Mouse (Mus musculus): ENCODE results near the gene Mansc4. TPM values are rescaled to one million over a fixed set of nuclear protein-coding genes. Genes with fewer than 3 reads are reported as not detected.

The Mansc4 gene
- polyA plus RNA-seq, 1 experiment from 2014 or later = 2.0 TPM

- Histone ChIP-seq H3K9me3 (no peaks in the 10 kb centered on the region), H3K4me1 (replicated peaks) (no peaks in the 10 kb centered on the region), H3K4me3 (replicated peaks) (no peak overlapping the region), H3K27me3 (replicated peaks) (no peaks in the 10 kb centered on the region), H3K36me3 (peaks cover 10% of the 10 kb centered on the region), H3K9ac (no peak overlapping the region), H3K27ac (no peak overlapping the region), H3K4me2 (replicated peaks) (no peak overlapping the region)
- ATAC-seq = no peak
- 79% methylated on average over 6 of the region's 6 CpGs for WGBS
These were observed 21.9 kb downstream of the Mansc4 start for GRCm38 (mm10) chr6:147064944-147065261.

GRCm38 (mm10) chr6:147064226-147064943, 22.4 kb downstream of the Mansc4 start:
- WGBS = 78% methylated on average over 10 of the region's 10 CpGs
- ATAC-seq = peak; percentile 72
- H3K36me3 ChIP-seq = peaks cover 10% of the 10 kb centered on the region
- no peak overlapping the region for H3K27ac ChIP-seq
- H3K27me3 ChIP-seq (replicated peaks) = no peaks in the 10 kb centered on the region
- H3K9me3 ChIP-seq = no peaks in the 10 kb centered on the region
- H3K4me2 ChIP-seq (replicated peaks) = no peak overlapping the region
- H3K4me3 ChIP-seq (replicated peaks) = no peak overlapping the region
- no peak overlapping the region for H3K9ac ChIP-seq
- H3K4me1 ChIP-seq (replicated peaks) = no peaks in the 10 kb centered on the region

DNA sequence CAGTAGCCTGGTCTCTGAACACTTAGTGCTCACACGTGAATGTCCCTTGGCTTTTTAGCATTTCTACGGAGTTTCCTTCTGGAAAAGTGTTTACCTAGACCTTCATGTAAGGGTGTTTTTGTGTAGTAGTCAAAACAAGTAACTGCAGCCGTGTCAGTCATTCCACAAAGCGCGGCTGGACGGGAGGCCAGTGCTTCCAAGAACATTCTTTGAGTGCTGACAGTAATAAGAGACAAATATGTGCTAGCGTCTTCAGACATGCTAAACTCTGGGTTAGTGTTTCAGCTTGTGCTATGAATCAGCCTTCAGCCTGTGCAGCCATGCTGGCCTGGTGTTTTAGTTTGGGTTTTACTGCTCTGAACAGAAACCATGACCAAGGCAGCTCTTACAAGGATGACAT, 24.1 kb downstream of the Mansc4 start:
- no peak for ATAC-seq
- Histone ChIP-seq H3K27me3 (replicated peaks) (no peaks in the 10 kb centered on the region), H3K9me3 (no peaks in the 10 kb centered on the region), H3K36me3 (peaks cover 14% of the 10 kb centered on the region), H3K4me1 (replicated peaks) (no peaks in the 10 kb centered on the region), H3K9ac (no peak overlapping the region), H3K27ac (no peak overlapping the region), H3K4me2 (replicated peaks) (no peak overlapping the region), H3K4me3 (replicated peaks) (no peak overlapping the region)
- 84% methylated on average over 7 of the region's 7 CpGs for WGBS

DNA sequence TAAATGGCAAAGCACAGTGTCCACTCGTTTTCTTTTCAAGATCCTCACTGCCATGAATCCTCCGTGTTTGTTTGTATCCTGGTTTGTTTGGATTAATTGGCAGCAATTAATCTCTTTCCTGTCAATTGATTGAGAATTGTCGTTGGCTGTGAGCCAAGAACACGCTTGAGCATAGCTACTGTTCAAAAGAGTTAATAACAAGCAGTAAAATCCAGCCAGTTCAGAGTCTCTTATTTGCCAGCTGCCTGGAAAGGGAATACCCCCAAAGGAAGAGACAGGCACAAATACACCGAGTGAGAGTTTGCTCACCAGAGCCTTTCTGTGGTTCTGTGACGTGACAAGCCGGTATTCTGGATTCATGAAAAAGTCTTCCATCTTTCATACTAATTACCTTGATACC, 24.8 kb downstream of the Mansc4 start:
- 67% methylated on average over 7 of the region's 7 CpGs for WGBS
- no peak overlapping the region for H3K4me2 ChIP-seq (replicated peaks)
- H3K9ac ChIP-seq = no peak overlapping the region
- no peak for ATAC-seq
- H3K36me3 ChIP-seq = peaks cover 14% of the 10 kb centered on the region
- H3K4me1 ChIP-seq (replicated peaks) = no peaks in the 10 kb centered on the region
- no peaks in the 10 kb centered on the region for H3K27me3 ChIP-seq (replicated peaks)
- no peaks in the 10 kb centered on the region for H3K9me3 ChIP-seq
- no peak overlapping the region for H3K4me3 ChIP-seq (replicated peaks)
- no peak overlapping the region for H3K27ac ChIP-seq

DNA sequence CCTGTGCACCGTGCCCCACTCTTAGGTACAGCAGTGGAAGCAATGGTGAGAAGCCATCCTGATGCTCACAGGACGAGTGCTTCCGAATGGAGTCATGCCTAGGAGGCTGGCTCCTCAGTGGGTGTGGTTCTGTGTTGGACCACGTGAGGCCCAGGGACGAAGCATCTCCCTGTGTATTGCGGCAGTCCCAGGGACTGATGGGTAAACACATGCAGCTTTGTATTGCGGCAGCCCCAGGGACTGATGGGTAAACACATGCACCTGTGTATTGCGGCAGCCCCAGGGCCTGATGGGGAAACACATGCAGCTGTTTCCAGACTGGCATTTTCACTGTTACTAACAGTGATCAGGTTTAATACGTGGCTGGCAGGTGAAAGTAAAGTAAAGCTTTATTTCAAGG, 25.2 kb downstream of the Mansc4 start:
- 85% methylated on average over 9 of the region's 9 CpGs for WGBS
- no peak overlapping the region for H3K9ac ChIP-seq
- H3K4me2 ChIP-seq (replicated peaks) = no peak overlapping the region
- H3K9me3 ChIP-seq = no peaks in the 10 kb centered on the region
- no peak for ATAC-seq
- H3K4me1 ChIP-seq (replicated peaks) = no peaks in the 10 kb centered on the region
- no peak overlapping the region for H3K4me3 ChIP-seq (replicated peaks)
- H3K27me3 ChIP-seq (replicated peaks) = no peaks in the 10 kb centered on the region
- no peak overlapping the region for H3K27ac ChIP-seq
- peaks cover 13% of the 10 kb centered on the region for H3K36me3 ChIP-seq

- no peak for ATAC-seq
- H3K4me3 ChIP-seq (replicated peaks) = no peak overlapping the region
- 68% methylated on average over 7 of the region's 7 CpGs for WGBS
- H3K9ac ChIP-seq = no peak overlapping the region
- no peaks in the 10 kb centered on the region for H3K27me3 ChIP-seq (replicated peaks)
- H3K27ac ChIP-seq = no peak overlapping the region
- H3K9me3 ChIP-seq = no peaks in the 10 kb centered on the region
- H3K36me3 ChIP-seq = peaks cover 19% of the 10 kb centered on the region
- no peak overlapping the region for H3K4me2 ChIP-seq (replicated peaks)
- no peaks in the 10 kb centered on the region for H3K4me1 ChIP-seq (replicated peaks)
These were observed 27.5 kb downstream of the Mansc4 start for GRCm38 (mm10) chr6:147059326-147059725.

DNA sequence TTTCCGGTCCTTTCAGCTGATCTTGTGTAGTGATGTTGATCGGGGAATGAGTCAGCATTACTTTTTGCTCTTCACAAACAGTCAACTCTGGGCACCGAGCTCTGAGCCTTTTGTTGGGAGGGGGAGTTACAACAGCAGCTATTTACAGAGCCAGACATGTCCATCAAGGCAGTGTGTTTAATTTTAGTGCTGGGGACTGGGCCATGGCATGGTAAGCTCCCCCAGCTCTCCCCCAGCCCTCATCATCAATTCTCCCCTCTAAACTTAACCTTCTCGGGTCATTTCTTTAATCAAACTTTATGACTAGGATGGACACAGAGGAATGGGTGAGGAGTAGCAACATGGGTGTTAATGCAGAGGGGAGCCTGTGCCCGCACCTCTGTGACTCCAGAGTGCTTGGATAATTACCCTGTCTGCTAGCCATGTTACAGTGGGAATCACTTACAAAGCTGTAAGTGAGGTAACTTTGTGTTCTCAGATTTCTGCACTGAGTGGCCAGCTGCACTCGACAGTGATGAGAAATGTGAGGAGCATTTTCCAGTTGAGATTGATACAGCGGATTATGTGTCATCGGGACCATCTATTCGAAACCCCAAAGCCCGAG, 31.4 kb downstream of the Mansc4 start:
- Histone ChIP-seq H3K36me3 (peaks cover 26% of the 10 kb centered on the region), H3K27me3 (replicated peaks) (no peaks in the 10 kb centered on the region), H3K4me1 (replicated peaks) (no peaks in the 10 kb centered on the region), H3K9ac (no peak overlapping the region), H3K4me2 (replicated peaks) (no peak overlapping the region), H3K4me3 (replicated peaks) (no peak overlapping the region), H3K27ac (no peak overlapping the region), H3K9me3 (no peaks in the 10 kb centered on the region)
- 88% methylated on average over 10 of the region's 10 CpGs for WGBS
- ATAC-seq = no peak

GRCm38 (mm10) chr6:147053785-147054646, 32.8 kb downstream of the Mansc4 start:
- no peaks in the 10 kb centered on the region for H3K4me1 ChIP-seq (replicated peaks)
- no peak for ATAC-seq
- no peaks in the 10 kb centered on the region for H3K27me3 ChIP-seq (replicated peaks)
- no peak overlapping the region for H3K27ac ChIP-seq
- H3K9me3 ChIP-seq = no peaks in the 10 kb centered on the region
- H3K4me3 ChIP-seq (replicated peaks) = no peak overlapping the region
- no peak overlapping the region for H3K4me2 ChIP-seq (replicated peaks)
- 93% methylated on average over 19 of the region's 19 CpGs for WGBS
- H3K36me3 ChIP-seq = peaks cover 31% of the 10 kb centered on the region
- H3K9ac ChIP-seq = no peak overlapping the region

- Histone ChIP-seq H3K27me3 (replicated peaks) (no peaks in the 10 kb centered on the region), H3K27ac (no peak overlapping the region), H3K9me3 (no peaks in the 10 kb centered on the region), H3K4me2 (replicated peaks) (no peak overlapping the region), H3K4me1 (replicated peaks) (no peaks in the 10 kb centered on the region), H3K4me3 (replicated peaks) (no peak overlapping the region), H3K9ac (no peak overlapping the region), H3K36me3 (peaks cover 34% of the 10 kb centered on the region)
- ATAC-seq = no peak
- WGBS = 93% methylated on average over 9 of the region's 9 CpGs
These were observed 34.4 kb downstream of the Mansc4 start for GRCm38 (mm10) chr6:147052440-147052839.

DNA sequence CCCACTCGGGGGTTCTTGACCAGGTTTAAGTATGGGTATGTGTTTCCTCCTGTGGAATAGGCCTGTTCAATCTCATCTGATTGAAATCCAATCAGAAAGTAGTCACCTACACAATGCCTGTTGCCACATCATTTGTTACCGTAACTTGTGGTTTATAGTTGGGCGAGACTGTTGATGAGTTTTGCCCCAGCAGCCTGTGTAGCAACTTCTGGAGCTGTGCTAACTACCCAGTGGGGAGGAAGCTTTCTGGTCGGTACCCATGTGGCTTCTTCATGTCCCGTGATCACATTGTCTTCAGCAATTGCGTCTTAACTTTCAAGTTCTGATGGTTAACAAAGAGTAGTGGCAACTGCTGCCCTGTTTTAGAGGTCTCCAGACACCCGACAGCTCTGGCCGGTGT, 35.2 kb downstream of the Mansc4 start:
- H3K27me3 ChIP-seq (replicated peaks) = no peaks in the 10 kb centered on the region
- WGBS = 91% methylated on average over 8 of the region's 8 CpGs
- no peaks in the 10 kb centered on the region for H3K4me1 ChIP-seq (replicated peaks)
- H3K4me2 ChIP-seq (replicated peaks) = no peak overlapping the region
- H3K36me3 ChIP-seq = peaks cover 34% of the 10 kb centered on the region
- H3K27ac ChIP-seq = no peak overlapping the region
- no peak for ATAC-seq
- no peak overlapping the region for H3K9ac ChIP-seq
- H3K4me3 ChIP-seq (replicated peaks) = no peak overlapping the region
- no peaks in the 10 kb centered on the region for H3K9me3 ChIP-seq

DNA sequence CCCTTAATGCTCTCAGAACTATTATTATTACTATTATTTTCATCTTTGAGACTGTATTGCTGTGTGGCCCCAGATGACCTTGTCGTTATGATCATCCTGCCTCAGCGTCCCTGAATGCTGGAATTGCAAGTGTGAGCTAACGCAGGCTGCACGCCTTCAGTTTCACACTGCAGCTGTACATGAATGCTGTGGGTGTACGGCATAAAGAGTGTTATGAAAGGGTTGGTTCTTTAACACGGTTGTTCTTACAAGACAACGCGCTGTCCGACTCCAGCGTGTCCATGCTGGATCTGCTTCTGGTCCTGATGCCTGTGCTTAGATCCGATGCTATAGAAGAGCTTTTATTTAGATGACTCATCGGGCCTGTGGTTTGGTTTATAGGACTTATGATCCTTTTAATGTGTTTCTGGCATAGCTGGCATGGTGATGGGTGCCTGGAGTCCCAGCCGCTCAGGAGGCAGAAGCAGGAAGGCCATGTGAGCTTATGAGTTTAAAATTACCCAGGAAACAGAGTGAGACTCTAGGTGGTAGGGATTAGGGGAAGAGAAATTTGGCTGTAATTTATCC, 37.5 kb downstream of the Mansc4 start:
- WGBS = 94% methylated on average over 13 of the region's 13 CpGs

DNA sequence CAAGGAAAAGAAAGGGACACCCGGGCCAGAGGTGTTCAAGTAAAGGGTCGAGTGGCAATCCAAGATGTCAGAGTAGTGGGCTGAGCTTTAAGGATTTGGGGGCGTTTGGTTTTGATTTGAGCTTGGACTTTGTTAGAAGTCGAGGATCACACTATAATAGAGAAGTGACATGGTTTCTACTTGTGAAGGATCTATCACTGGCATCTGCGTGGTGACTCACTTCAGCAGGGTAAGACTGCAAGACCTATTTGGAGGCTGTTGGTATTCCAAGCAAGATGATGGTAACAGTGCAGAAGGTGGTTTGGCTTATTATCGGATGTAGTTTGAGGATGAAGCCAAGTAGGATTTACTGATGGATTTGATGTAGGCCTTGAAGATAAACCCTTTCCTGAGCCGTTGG, 43.2 kb downstream of the Mansc4 start:
- WGBS = 42% methylated on average over 7 of the region's 7 CpGs
- peaks cover 7% of the 10 kb centered on the region; the same call in 1 of the 2 replicates for H3K36me3 ChIP-seq
- H3K4me2 ChIP-seq (replicated peaks) = peak overlapping the region; percentile 66
- no peak overlapping the region for H3K27ac ChIP-seq
- H3K4me3 ChIP-seq (replicated peaks) = peak overlapping the region; percentile 71
- H3K4me1 ChIP-seq (replicated peaks) = peaks cover 8% of the 10 kb centered on the region
- no peak for ATAC-seq
- H3K27me3 ChIP-seq (replicated peaks) = no peaks in the 10 kb centered on the region
- H3K9me3 ChIP-seq = no peaks in the 10 kb centered on the region
- H3K9ac ChIP-seq = peak overlapping the region; percentile 85

More for the DNA sequence above, 37.5 kb downstream of the Mansc4 start:
- Histone ChIP-seq H3K27ac (no peak overlapping the region), H3K9me3 (no peaks in the 10 kb centered on the region), H3K36me3 (peaks cover 26% of the 10 kb centered on the region), H3K4me3 (replicated peaks) (no peak overlapping the region), H3K4me1 (replicated peaks) (peaks cover under 1% of the 10 kb centered on the region; the same call in 1 of the 2 replicates), H3K9ac (no peak overlapping the region), H3K4me2 (replicated peaks) (no peak overlapping the region), H3K27me3 (replicated peaks) (no peaks in the 10 kb centered on the region)
- ATAC-seq = no peak
